Mouse (Mus musculus) cortical plate, adult 2 months (tissue): ENCODE measurements around the gene Adamts20. TPM values are rescaled to one million over a fixed set of nuclear protein-coding genes. Genes with fewer than 3 reads are reported as not detected.
A peak's percentile ranks its signal among the peaks of the same experiment; 100 is the strongest.

Experiments
- H3K27ac ChIP-seq: fragments of 200-500 bp; 2 replicates; pipeline ENCODE4 v1.5.1; 2012; ENCODE audit warnings: low read length, control low read depth, inconsistent platforms; ENCODE audit not compliant: insufficient read depth
- H3K4me1 ChIP-seq: fragments of 200-500 bp; 2 replicates; pipeline ENCODE4 v1.6.1; 2011; ENCODE audit warnings: low read length; ENCODE audit not compliant: control insufficient read depth, insufficient read depth
- H3K4me3 ChIP-seq: fragments of 200-500 bp; 2 replicates; pipeline ENCODE4 v1.5.1; 2011; ENCODE audit warnings: mild to moderate bottlenecking, low read length, control low read depth; ENCODE audit not compliant: insufficient read depth
- CTCF ChIP-seq: fragments of 200-500 bp; IDR thresholded peaks from 2 replicates; pipeline ENCODE4 v1.5.1; 2011; ENCODE audit warnings: mild to moderate bottlenecking, control low read depth, low read length; ENCODE audit not compliant: insufficient read depth; ENCODE audit errors: extremely low read depth
- POLR2A ChIP-seq: fragments of 200-500 bp; IDR thresholded peaks from 2 replicates; pipeline ENCODE4 v1.6.1; 2011; ENCODE audit warnings: mild to moderate bottlenecking, low read length, control low read depth; ENCODE audit not compliant: insufficient read depth; ENCODE audit errors: extremely low read depth
- polyA plus RNA-seq: library from polyadenylated mRNA; depleted of rRNA; stranded (reverse); fragments of >200 nt; gene quantifications from 2 replicates; pipeline ENCODE4 v1.2.3, GENCODE M21; 2012

Gene Adamts20
- polyA plus RNA-seq, 1 experiment = 8.6 TPM

- H3K4me1 ChIP-seq = no peaks in the 10 kb centered on the region
- TF ChIP-seq CTCF (no peak), POLR2A (no peak)
- H3K27ac ChIP-seq = no peak overlapping the region
- H3K4me3 ChIP-seq = no peak overlapping the region
These were observed 13.6 kb downstream of the Adamts20 start for GRCm38 (mm10) chr15:94451600-94451999.

- Histone ChIP-seq H3K4me3 (no peak overlapping the region), H3K4me1 (no peaks in the 10 kb centered on the region), H3K27ac (no peak overlapping the region)
- TF ChIP-seq POLR2A (no peak), CTCF (no peak)
These were observed 20.6 kb downstream of the Adamts20 start for GRCm38 (mm10) chr15:94444437-94445136.

- TF ChIP-seq CTCF (no peak), POLR2A (no peak)
- H3K4me3 ChIP-seq = no peak overlapping the region
- no peaks in the 10 kb centered on the region for H3K4me1 ChIP-seq
- H3K27ac ChIP-seq = no peak overlapping the region
These were observed 21.2 kb downstream of the Adamts20 start for GRCm38 (mm10) chr15:94444043-94444436.

- TF ChIP-seq POLR2A = no peak
- no peak for TF ChIP-seq CTCF
- H3K27ac ChIP-seq = no peak overlapping the region
- no peak overlapping the region for H3K4me3 ChIP-seq
- H3K4me1 ChIP-seq = no peaks in the 10 kb centered on the region
These were observed 22.2 kb downstream of the Adamts20 start for GRCm38 (mm10) chr15:94443025-94443424.

- H3K4me3 ChIP-seq = no peak overlapping the region
- no peak for TF ChIP-seq CTCF
- TF ChIP-seq POLR2A = no peak
- no peak overlapping the region for H3K27ac ChIP-seq
These were observed 29.7 kb downstream of the Adamts20 start for GRCm38 (mm10) chr15:94435532-94435931.

GRCm38 (mm10) chr15:94430681-94431405 is 34.4 kb downstream of the Adamts20 start:
- peaks cover 2% of the 10 kb centered on the region; the same call in 1 of the 2 replicates for H3K4me1 ChIP-seq
- H3K4me3 ChIP-seq = no peak overlapping the region
- H3K27ac ChIP-seq = 0 out of 2 replicates have a peak overlapping the region, but pooled peaks have one; percentile 35
- no peak for TF ChIP-seq CTCF
- TF ChIP-seq POLR2A = no peak

More at GRCm38 (mm10) chr15:94435532-94435931, 29.7 kb downstream of the Adamts20 start:
- peaks cover 2% of the 10 kb centered on the region; the same call in 1 of the 2 replicates for H3K4me1 ChIP-seq

GRCm38 (mm10) chr15:94428726-94429125 is 36.5 kb downstream of the Adamts20 start:
- Histone ChIP-seq H3K4me1 (peaks cover 2% of the 10 kb centered on the region; the same call in 1 of the 2 replicates), H3K27ac (no peak overlapping the region), H3K4me3 (no peak overlapping the region)
- TF ChIP-seq CTCF (no peak), POLR2A (no peak)

GRCm38 (mm10) chr15:94427482-94428214 is 37.6 kb downstream of the Adamts20 start:
- TF ChIP-seq CTCF = no peak
- no peak for TF ChIP-seq POLR2A
- Histone ChIP-seq H3K4me3 (no peak overlapping the region), H3K27ac (no peak overlapping the region), H3K4me1 (peaks cover 2% of the 10 kb centered on the region; the same call in 1 of the 2 replicates)

- no peaks in the 10 kb centered on the region for H3K4me1 ChIP-seq
- no peak overlapping the region for H3K27ac ChIP-seq
- H3K4me3 ChIP-seq = no peak overlapping the region
- no peak for TF ChIP-seq CTCF
- TF ChIP-seq POLR2A = no peak
These were observed 44.7 kb downstream of the Adamts20 start for GRCm38 (mm10) chr15:94420526-94420925.

- H3K4me1 ChIP-seq = no peaks in the 10 kb centered on the region
- no peak for TF ChIP-seq CTCF
- no peak for TF ChIP-seq POLR2A
- H3K27ac ChIP-seq = no peak overlapping the region
- H3K4me3 ChIP-seq = no peak overlapping the region
These were observed 46.1 kb downstream of the Adamts20 start for GRCm38 (mm10) chr15:94419167-94419566.
